Mouse (Mus musculus) adrenal gland, postnatal 10 days (tissue): ENCODE results near the gene Retreg3. TPM values are rescaled to one million over a fixed set of nuclear protein-coding genes. Genes with fewer than 3 reads are reported as not detected.

Experiments
- DNase-seq: peaks from one replicate; pipeline ENCODE4 v3.0.0; 2021; ENCODE audit warnings: mixed read lengths
- total RNA-seq, 2 experiments: library from RNA; stranded (reverse); gene quantifications; 2 replicates each; pipeline ENCODE4 v1.2.3; 2021

Retreg3 gene
- total RNA-seq, 2 experiments from 2014 or later = 50.8 to 53.2 TPM

GRCm38 (mm10) chr11:101080421-101080820 is 39.3 kb downstream of the Retreg3 start:
- no peak for DNase-seq

- DNase-seq = no peak
These were observed 39.9 kb downstream of the Retreg3 start for GRCm38 (mm10) chr11:101079746-101080145.

DNA sequence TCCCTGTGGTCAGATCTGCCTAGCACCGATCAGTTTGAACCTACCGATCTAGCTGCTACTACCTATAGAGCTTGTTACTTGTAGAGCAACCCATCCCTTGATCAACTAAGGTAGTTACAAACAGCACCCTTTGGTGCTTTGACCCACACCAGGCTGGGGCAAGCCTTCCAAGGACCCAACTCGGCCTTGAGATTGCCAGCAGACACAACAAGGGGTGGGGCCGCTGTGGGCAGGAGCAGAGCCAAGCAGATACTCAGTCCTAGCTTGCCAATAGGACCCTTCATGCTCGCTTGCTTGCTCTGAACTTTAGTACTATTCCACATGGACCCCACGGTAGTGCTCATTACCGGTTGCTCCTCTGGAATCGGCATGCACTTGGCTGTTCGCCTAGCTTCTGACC is 41.6 kb downstream of the Retreg3 start, which contains the start of gene Hsd17b1:
TSS of gene Hsd17b1 (plus strand) at position 291 of the 400 bp plus-strand sequence.
- no peak for DNase-seq

DNA sequence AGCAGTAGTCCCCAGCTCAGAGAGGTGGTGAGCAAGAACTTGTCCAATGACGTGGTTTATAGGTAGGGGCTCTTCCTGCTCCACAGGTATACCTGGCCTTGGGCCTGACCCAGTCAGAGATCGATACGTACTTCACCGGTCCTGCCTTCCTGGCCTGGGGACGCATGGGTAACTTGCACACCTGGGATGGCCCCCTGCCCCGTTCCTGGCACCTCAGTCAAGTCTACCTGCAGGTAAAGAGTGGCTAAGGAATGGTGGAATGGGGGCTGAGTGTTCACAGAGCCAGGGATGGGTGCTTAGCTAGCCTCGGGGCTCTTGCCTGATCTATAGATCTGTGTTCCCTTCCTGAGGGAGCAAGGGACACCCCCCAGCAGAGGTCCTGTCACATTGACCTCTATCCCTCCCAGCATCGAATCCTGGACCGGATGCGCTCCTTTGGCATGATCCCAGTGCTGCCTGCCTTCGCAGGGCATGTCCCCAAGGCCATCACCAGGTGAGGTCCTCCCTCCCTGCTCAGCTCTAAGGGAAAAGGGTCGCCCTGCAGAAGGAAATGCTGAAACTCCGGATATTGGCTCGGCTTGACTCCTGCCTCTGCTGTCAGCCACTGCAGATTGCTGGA is 47.8 kb downstream of the Retreg3 start:
- DNase-seq = no peak

- DNase-seq = no peak
These were observed 48.7 kb downstream of the Retreg3 start for GRCm38 (mm10) chr11:101070987-101071386.

- no peak for DNase-seq
These were observed 49.5 kb downstream of the Retreg3 start for GRCm38 (mm10) chr11:101070189-101070527.

GRCm38 (mm10) chr11:101069391-101070188 is 50.1 kb downstream of the Retreg3 start, which contains the start of gene Naglu:
Naglu (plus strand) TSS chr11:101070012.
- DNase-seq = peak; percentile 98

DNA sequence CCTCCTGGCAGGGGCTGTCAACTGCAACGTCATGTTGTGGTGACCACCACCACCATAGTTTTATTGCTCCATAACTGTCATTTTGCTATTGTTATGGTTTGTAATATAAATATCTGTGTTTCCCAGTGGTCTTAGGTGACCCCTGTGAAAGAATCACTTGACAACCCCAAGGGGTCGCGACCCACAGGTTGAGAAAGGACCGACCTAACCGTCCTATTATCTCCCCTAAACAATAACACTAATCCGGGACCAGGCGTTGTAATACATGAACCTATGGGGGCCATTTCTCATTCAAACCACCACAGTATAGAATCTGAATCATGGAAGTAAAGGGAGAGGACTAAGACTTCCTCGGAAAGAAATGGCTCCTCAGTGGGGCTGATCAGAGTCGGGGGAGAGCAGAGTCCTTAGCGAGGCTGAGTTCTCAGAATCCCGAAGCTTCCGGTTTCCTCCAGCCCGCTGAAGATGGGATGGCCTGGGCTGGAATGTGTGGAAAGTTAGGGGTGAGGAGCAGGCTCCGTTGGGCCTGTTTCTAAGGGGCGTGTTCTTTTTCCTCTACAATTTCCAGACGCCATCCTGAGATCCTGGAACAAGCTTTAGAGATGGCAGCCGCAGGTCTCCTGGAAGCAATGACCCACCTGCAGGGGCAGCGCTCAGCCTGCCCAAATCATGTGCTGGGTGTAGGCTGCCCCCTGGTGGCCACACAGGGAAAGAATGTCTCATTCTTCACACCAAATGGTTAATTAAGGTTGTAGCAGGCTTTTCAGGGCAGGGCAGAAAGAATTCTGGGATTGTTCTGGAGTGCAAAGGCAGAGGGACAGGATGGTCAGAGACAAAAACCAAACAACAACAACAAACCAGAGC is 52.9 kb downstream of the Retreg3 start:
- peak; percentile 90 for DNase-seq

- DNase-seq = peak; percentile 52
These were observed 54.7 kb downstream of the Retreg3 start for GRCm38 (mm10) chr11:101065002-101065401.

DNA sequence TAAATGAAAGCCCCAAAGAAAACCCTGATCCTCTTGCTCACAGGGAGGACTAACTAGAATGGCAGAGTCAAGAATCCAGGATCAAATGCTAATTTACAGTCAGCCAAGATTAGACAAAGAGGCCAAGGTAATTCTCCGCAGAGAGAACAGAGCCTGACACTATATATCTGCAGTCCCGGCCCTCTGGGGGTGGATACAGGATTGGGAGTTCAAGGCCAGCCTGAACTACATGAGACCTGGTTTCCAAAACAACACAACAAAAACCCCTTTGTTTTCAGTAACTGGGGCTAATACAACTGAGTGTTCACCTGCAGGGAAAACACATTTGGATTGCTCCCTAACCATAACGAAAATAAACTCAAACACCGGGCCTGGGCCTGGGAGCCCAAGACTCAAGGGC is 55.2 kb downstream of the Retreg3 start:
- DNase-seq = no peak

- DNase-seq = peak; percentile 70
These were observed 55.9 kb downstream of the Retreg3 start for GRCm38 (mm10) chr11:101063676-101064327.

DNA sequence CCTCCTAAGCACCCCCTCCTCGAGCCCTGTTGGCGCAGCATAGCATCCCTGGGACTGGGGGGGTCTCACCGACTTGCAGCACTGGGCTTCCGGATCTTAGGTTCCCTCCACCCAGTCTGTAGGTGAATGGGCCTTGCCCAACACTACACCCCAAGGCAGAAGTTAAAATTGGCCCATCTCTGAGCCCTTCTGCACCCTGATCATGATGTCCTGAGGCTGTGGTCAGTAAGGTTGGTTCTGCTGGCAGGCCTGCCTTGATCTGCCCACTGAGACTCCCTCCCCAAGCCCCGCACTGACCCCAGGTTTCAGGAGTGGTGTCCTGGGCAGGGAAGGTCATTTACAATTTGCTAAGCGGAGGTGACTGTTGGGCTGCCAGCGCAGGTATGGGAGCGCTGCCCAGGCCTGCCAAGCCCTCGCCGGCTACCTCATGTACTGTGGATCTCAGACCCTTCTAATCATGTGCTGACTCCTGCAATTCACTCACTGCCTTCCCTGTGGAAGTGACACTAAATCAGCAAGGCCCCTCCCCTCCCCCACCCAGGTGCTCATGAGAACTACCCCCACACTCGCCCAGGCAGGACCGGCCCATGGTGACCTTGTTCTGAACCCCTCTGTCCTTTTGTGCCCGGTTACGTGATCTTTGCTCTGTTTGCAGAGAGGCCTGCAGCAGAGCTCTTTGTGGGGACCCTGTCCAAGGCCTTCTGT is 56.6 kb downstream of the Retreg3 start:
- DNase-seq = no peak

- DNase-seq = peak; percentile 54
These were observed 57.4 kb downstream of the Retreg3 start for GRCm38 (mm10) chr11:101062165-101062884.

GRCm38 (mm10) chr11:101061049-101061448 is 58.6 kb downstream of the Retreg3 start:
- no peak for DNase-seq

- DNase-seq = peak; percentile 80
These were observed 59.6 kb downstream of the Retreg3 start for GRCm38 (mm10) chr11:101060126-101060525.

DNA sequence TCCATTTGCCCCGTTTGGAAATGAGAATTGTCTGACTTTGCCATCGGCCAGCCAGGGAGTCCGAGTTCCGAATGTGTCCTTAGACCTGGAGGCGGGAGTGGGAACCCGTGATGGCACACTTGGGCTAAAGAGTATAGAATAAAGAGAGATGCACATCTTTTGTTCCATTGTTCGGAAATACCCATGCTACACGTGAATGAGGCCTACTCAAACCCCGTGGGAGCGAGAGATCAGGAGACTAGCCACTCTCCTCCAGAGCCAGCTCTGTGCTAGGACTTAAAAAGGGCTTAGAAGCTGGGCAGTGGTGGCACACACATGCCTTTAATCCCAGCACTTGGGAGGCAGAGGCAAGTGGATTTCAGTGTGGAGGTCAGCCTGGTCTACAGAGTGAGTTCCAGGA is 60.2 kb downstream of the Retreg3 start:
- DNase-seq = no peak

GRCm38 (mm10) chr11:101058726-101059125 is 61.0 kb downstream of the Retreg3 start:
- DNase-seq = peak; percentile 40

DNA sequence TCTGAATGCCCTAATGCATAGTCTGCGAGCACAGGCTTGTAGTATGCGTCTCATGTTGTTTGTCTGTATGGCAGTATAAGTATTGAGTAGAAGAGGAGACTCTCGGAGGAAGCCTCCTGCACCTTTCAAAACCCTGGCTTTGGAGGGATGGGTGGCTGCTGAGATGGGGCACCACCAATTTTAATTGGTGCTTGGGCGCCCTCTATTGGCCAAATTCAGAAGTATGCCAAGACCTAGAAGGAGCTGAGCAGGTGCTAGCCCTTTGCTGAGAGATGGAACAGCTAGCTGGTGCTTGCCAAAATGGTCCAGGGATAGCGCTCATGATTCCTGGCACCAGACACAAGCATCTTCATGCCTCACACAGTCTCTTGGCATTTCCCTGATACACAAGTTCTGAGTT is 61.8 kb downstream of the Retreg3 start:
- peak; percentile 92 for DNase-seq

DNA sequence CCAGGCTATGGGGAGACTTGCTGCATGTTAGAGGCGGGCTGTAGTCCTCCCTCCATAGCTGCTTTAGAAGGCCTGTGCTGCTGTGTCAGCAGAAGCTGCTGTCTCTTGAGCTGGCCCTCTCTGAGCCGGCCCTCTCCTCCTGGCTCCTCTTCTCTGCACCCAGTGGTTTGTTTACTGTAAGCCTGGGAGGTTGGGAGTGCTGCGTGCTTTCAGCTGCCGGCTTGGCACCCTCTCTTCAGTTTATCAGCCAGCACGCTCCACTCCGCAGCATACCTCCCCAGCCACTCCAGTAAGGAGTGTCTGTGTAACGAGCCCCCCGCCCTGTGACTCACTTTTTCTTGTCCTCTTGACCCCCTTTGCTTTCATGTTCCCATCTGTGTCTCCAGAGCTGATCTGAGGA is 62.8 kb downstream of the Retreg3 start:
- DNase-seq = peak; percentile 47

DNA sequence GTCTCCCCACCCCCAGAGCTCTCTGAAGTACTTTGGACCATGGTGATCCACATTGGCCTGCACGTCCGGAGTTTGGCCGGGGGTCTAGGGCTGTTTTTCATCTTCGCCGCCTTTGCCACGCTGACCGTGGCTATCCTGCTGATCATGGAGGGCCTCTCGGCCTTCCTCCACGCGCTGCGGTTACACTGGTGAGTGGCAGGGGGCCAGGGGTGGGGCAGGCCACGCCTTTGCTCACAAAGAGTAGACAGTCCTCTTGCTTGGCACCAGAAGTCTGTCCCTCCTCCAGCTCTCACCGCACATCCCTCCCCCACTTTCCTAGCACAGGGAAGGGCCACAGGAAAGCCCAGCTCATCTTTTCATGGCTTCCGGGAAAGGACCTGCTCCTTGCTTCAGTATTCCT is 64.3 kb downstream of the Retreg3 start:
- no peak for DNase-seq

DNA sequence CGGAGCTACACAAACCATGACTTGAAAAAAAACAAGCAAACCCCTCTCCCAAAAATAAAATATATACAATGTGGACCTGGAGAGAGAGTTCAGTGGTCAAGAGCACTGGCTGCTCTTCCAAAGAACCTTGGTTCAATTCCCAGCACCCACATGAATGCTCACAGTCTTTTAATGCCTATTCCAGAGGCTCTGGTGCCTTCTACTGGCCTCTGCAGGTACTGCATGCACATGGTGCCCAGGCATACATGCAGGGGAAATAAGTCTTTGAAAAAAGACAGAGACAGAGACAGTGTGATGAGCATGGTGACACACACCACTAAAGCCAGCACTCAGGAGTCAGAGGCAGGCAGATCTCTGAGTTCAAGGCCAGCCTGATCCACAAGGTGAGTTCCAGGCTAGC is 65.7 kb downstream of the Retreg3 start:
- no peak for DNase-seq
